Mouse (Mus musculus) gastrocnemius, postnatal 36 days (tissue): ENCODE measurements around the gene Phf2. TPM values are rescaled to one million over a fixed set of nuclear protein-coding genes. Genes with fewer than 3 reads are reported as not detected.

ENCODE experiments used
- DNase-seq, 2 experiments: peaks; one replicate each; pipeline ENCODE4 v3.0.0; 2022
- intact Hi-C: fragments of 180-260 bp; cut with DNase I; formaldehyde crosslinking; loops from one replicate; pipeline ENCODE4 v1.15.1; 2025
- total RNA-seq, 2 experiments: library from RNA; stranded (reverse); gene quantifications; 2 replicates each; pipeline ENCODE4 v1.2.3; 2021

Phf2 gene
- total RNA-seq, 2 experiments from 2014 or later = 23.7 to 28.5 TPM

- intact Hi-C loops = no loop called here
- DNase-seq = no peak
Observed at GRCm38 (mm10) chr13:48861913-48862312, 9.0 kb downstream of the Phf2 start.

GRCm38 (mm10) chr13:48858779-48859178 lies 12.1 kb downstream of the Phf2 start:
- DNase-seq = no peak
- intact Hi-C loops = no loop called here

- intact Hi-C loops = no loop called here
- no peak for DNase-seq
Observed at GRCm38 (mm10) chr13:48858054-48858453, 12.9 kb downstream of the Phf2 start.

GRCm38 (mm10) chr13:48857246-48857932 lies 13.5 kb downstream of the Phf2 start:
- intact Hi-C loops = no loop called here
- DNase-seq = no peak

- no peak for DNase-seq
- intact Hi-C loops = no loop called here
Observed at GRCm38 (mm10) chr13:48853947-48854346, 17.0 kb downstream of the Phf2 start.

- DNase-seq = no peak
- intact Hi-C loops = no loop called here
Observed at GRCm38 (mm10) chr13:48853475-48853874, 17.4 kb downstream of the Phf2 start.

- intact Hi-C loops = no loop called here
- DNase-seq = no peak
Observed at GRCm38 (mm10) chr13:48852859-48853258, 18.1 kb downstream of the Phf2 start.

GRCm38 (mm10) chr13:48851719-48852118 lies 19.2 kb downstream of the Phf2 start:
- DNase-seq = no peak
- intact Hi-C loops = no loop called here

- intact Hi-C loops = no loop called here
- DNase-seq = no peak
Observed at GRCm38 (mm10) chr13:48850771-48851170, 20.1 kb downstream of the Phf2 start.

- intact Hi-C loops = no loop called here
Observed at GRCm38 (mm10) chr13:48850326-48850725, 20.6 kb downstream of the Phf2 start.

GRCm38 (mm10) chr13:48849155-48849554 lies 21.8 kb downstream of the Phf2 start:
- no peak for DNase-seq
- intact Hi-C loops = no loop called here

More at GRCm38 (mm10) chr13:48850326-48850725, 20.6 kb downstream of the Phf2 start:
- no peak for DNase-seq

GRCm38 (mm10) chr13:48845308-48845707 lies 25.6 kb downstream of the Phf2 start:
- intact Hi-C loops = no loop called here
- DNase-seq = no peak

- intact Hi-C loops = no loop called here
- no peak for DNase-seq
Observed at GRCm38 (mm10) chr13:48843530-48843929, 27.4 kb downstream of the Phf2 start.

- intact Hi-C loops = no loop called here
- DNase-seq = no peak
Observed at GRCm38 (mm10) chr13:48841905-48842592, 28.9 kb downstream of the Phf2 start.

- no peak for DNase-seq
- intact Hi-C loops = no loop called here
Observed at GRCm38 (mm10) chr13:48838284-48838683, 32.6 kb downstream of the Phf2 start.

- no peak for DNase-seq
- intact Hi-C loops = no loop called here
Observed at GRCm38 (mm10) chr13:48837537-48837936, 33.4 kb downstream of the Phf2 start.

GRCm38 (mm10) chr13:48830528-48831250 lies 40.2 kb downstream of the Phf2 start:
- intact Hi-C loops = no loop called here

GRCm38 (mm10) chr13:48829780-48830179 lies 41.1 kb downstream of the Phf2 start:
- DNase-seq = no peak
- intact Hi-C loops = no loop called here

More at GRCm38 (mm10) chr13:48830528-48831250, 40.2 kb downstream of the Phf2 start:
- DNase-seq = no peak

- DNase-seq = no peak
- intact Hi-C loops = no loop called here
Observed at GRCm38 (mm10) chr13:48822871-48823270, 48.0 kb downstream of the Phf2 start.

GRCm38 (mm10) chr13:48822288-48822687 lies 48.6 kb downstream of the Phf2 start:
- no peak for DNase-seq
- intact Hi-C loops = no loop called here

- intact Hi-C loops = loop anchor here (10.0 kb wide), 1 partner anchor 284 kb away; no protein-coding TSS in a partner anchor
Observed at GRCm38 (mm10) chr13:48819131-48819530, 51.8 kb downstream of the Phf2 start.

More at GRCm38 (mm10) chr13:48819131-48819530, 51.8 kb downstream of the Phf2 start:
- no peak for DNase-seq
